Mouse (Mus musculus) Muller cell, postnatal 12 days (primary cell): ENCODE results near the gene Tenm1.

Experiments
- DNase-seq: peaks from one replicate; pipeline ENCODE4 v3.0.0-alpha.2; 2015; ENCODE audit errors: inconsistent ontology term

Gene Tenm1

GRCm38 (mm10) chrX:43428855-43429263, at the start of gene Tenm1:
Gene Tenm1 (minus strand): TSS chrX:43429126.
- DNase-seq: peak; percentile 56

DNA sequence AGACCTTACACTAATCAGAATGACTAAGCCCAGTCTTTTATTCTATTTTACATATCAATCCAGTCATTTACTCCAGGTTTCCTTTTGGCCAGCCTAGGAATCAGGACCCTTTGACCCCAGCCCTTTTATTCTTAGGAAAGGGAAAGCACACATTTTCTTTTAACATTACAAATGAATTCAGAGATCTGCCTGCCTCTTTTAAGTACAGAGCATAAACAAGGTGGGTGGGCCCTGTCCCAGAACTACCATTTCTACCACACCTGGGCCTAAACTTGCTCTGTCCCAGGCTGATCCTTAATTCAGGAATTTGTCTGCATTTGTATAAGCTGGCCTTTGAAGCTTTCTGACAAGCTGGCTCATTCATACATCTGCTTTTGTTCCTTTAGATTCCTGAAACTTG, 38.4 kb upstream of the Tenm1 start:
- no peak for DNase-seq

GRCm38 (mm10) chrX:43430581-43430980, 1.7 kb upstream of the Tenm1 start:
- DNase-seq: no peak

GRCm38 (mm10) chrX:43429982-43430531, 1.1 kb upstream of the Tenm1 start:
- peak; percentile 21 for DNase-seq

GRCm38 (mm10) chrX:43429337-43429736, 411 bp upstream of the Tenm1 start:
- peak; percentile 20 for DNase-seq

DNA sequence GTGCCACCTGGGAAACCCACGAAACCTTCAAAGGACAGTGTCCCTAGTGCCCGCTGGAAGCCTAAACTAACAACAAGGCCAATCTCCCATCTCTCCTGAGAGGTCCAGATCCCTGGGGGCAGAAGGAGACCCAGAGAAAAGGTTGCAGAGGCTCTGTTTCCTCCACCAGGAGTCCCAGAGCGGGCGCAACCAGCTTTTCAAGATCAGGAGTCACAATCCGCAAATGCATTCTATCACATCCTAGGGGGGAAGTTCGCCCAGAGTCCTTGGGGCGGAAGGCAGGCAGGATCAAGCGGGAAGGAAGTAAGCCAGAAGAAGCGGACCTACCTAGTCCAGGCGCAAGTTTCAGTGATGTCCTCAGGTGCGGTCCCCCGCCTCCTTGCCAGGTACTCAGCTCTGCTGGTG, 963 bp downstream of the Tenm1 start:
- DNase-seq: no peak

DNA sequence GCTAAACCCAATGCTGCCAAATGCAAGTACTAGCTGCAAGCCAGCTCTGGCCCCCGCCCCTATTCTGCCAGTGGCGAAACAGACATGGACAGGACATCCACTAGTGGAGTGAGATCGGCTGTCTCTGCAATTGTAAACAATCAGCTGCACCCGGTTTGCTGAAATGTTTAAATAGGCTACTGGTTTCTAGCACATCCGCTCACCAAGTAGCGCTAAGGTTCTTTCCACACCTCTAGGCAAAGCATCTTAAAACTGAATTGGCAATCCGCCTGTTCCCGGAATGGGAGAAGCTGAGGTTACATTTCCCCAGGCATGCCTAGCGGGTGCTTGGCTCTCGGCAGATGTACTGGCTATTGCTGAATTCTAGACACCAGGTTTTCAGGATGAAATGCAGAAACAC, 1.8 kb downstream of the Tenm1 start:
- no peak for DNase-seq

DNA sequence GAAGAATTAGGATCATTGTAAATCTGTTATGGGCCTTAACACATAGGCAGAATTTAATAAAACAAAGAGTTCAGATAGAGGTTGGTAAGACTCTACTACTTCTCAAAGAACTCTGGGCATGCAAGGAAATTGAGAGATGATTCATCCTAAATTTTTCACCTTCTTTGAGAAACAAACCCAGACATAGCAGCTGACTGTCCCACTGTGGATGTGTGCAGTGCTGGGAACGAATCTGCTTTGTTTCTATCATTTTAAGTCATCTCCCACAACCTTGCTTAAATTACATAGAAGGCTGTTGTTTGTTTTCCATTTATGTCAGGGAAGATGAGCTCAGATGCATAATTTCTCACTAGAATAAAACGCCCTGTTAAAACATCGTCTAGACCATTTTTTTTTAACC, 31.0 kb downstream of the Tenm1 start:
- no peak for DNase-seq

DNA sequence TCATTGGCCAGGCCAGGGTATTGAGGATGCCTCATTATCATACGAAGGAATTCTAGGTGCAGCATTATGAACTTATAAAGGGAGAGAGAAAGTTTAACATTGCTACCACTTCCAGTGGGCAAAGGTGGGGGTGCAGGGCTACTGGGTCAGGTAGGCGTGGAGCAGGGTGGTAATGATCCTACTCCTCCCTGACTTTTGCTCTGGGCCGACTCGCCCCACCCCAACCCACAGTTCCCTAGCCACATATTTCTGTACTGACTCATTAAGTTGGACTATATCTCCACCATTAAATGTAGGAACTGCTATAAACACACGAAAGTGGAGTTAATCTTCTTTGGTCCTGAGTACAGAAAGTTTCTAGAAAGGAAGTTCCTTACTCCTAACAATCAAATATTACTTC, 40.8 kb downstream of the Tenm1 start:
- DNase-seq: no peak

DNA sequence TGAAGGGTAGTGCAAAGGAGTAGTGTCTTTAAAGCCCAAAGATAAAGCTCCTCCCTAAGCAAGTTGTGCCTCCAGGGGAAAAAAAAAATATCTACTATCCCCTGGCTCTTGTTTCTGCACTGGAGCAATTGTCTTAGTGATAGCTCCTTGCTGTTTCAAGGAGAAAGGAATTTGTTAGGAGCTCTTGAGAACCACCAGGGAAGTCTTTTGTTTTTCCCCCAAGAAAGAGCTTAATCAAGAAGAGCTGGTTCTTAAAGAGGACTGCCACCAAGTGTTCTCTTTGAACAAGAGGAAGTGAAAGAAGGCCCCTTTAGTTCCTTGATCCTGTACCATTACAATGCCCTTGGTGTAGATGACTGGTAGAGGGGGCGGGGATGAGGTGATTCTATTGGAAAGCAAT, 56.4 kb downstream of the Tenm1 start:
- DNase-seq: no peak

DNA sequence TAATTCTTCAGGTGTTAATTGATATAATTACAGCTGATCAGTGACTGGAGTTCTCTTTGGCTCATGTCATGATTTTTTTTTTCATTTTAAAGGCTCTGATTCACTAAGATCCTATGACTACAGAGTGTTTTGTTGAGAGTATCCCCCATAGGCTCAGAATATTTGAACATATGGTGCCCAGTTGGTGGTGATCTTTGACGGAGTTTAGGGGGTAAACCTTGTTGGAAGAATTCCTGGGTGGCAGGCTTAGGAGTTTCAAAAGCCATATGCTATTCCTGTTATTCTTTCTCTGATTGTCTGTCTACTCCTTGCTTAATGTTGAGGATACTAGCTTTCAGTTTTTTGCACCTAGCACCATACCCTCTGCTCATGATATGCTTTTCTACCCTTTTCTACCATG, 109.6 kb downstream of the Tenm1 start:
- DNase-seq: no peak

GRCm38 (mm10) chrX:43317801-43318520, 111.0 kb downstream of the Tenm1 start:
- peak; percentile 17 for DNase-seq

GRCm38 (mm10) chrX:43235844-43236243, 193.1 kb downstream of the Tenm1 start:
- no peak for DNase-seq

GRCm38 (mm10) chrX:43205003-43205402, 223.9 kb downstream of the Tenm1 start:
- no peak for DNase-seq

GRCm38 (mm10) chrX:43202249-43202783, 226.6 kb downstream of the Tenm1 start:
- DNase-seq: no peak

GRCm38 (mm10) chrX:43182975-43183374, 246.0 kb downstream of the Tenm1 start:
- DNase-seq: no peak

DNA sequence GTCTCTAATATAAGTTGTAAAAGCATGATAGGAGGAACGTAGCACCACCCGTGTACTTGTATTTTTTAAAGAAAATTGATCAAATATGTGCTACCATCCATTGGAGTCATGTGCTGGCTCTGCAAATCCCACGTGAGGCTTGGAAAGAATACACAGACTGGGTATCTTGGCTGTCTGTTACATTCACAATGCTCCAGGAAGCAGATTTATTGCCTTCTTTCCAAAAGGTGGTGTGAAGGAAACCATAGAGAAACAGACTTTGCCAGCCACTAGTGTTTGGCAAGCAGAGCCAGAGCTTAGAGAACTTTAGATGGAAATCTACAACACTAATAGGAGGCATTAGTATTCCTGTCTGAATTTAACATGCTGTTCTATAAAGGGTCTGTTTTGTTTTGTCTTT, 277.4 kb downstream of the Tenm1 start:
- no peak for DNase-seq

GRCm38 (mm10) chrX:43129696-43130095, 299.2 kb downstream of the Tenm1 start:
- no peak for DNase-seq

- no peak for DNase-seq
These were observed 306.4 kb downstream of the Tenm1 start for GRCm38 (mm10) chrX:43122491-43122890.

DNA sequence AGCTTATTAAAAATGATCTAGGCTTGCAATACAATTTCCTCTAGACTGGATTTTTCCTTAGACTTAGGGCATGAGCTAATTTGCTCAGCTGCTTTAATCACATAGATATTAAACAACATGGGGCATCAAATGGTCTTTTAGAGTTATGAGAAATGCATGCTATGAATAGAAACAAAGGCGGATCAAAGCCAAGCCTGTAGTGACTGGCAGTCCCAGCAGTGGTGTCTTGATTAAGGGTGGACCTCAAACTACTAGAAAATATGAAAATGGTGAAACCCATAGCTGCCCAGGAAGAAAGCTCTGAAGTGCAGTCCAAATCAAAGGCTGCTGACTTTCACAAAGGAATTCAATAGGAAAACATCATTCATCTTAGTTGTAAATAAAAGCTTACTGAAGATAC, 306.9 kb downstream of the Tenm1 start:
- DNase-seq: no peak

GRCm38 (mm10) chrX:42986100-42986499, 442.8 kb downstream of the Tenm1 start:
- DNase-seq: no peak

GRCm38 (mm10) chrX:42973562-42973961, 455.4 kb downstream of the Tenm1 start:
- peak; percentile 20 for DNase-seq

- DNase-seq: peak; percentile 5
These were observed 461.3 kb downstream of the Tenm1 start for GRCm38 (mm10) chrX:42967611-42968010.
